Mouse (Mus musculus) forebrain, embryonic 15.5 days (tissue): ENCODE measurements at regions not wholly inside any gene's neighbourhood (a gene's known extent, or its start where the extent isn't known, plus 50 kb on each side); places are given as distances from the start of the nearest gene placed in this dataset.

ENCODE experiments used
- ATAC-seq: fragments of 200-750 bp; cut with Nextera tagmentation; replicated peaks from 2 replicates; pipeline ENCODE4 v1.8.0; 2017; ENCODE audit warnings: mild to moderate bottlenecking, moderate TSS enrichment, moderate library complexity
- H3K27ac ChIP-seq: fragments of 300-500 bp; sonication (generic); replicated peaks from 2 replicates; pipeline ENCODE4 v1.5.1; 2015; ENCODE audit warnings: mild to moderate bottlenecking, inconsistent platforms
- H3K27me3 ChIP-seq: fragments of 300-500 bp; sonication (generic); 2 replicates; pipeline ENCODE4 v1.6.1; 2015; ENCODE audit warnings: inconsistent platforms
- H3K36me3 ChIP-seq: fragments of 300-500 bp; sonication (generic); 2 replicates; pipeline ENCODE4 v1.6.1; 2015; ENCODE audit warnings: mild to moderate bottlenecking, inconsistent platforms
- H3K4me1 ChIP-seq: fragments of 300-500 bp; sonication (generic); 2 replicates; pipeline ENCODE4 v1.6.1; 2015; ENCODE audit warnings: inconsistent platforms
- H3K4me2 ChIP-seq: fragments of 300-500 bp; sonication (generic); replicated peaks from 2 replicates; pipeline ENCODE4 v1.6.1; 2015; ENCODE audit warnings: mild to moderate bottlenecking, inconsistent platforms
- H3K4me3 ChIP-seq: fragments of 300-500 bp; sonication (generic); 2 replicates; pipeline ENCODE4 v1.5.1; 2015; ENCODE audit warnings: mild to moderate bottlenecking, inconsistent platforms
- H3K9ac ChIP-seq: fragments of 300-500 bp; sonication (generic); replicated peaks from 2 replicates; pipeline ENCODE4 v1.6.1; 2015; ENCODE audit warnings: mild to moderate bottlenecking, inconsistent platforms
- H3K9me3 ChIP-seq: fragments of 300-500 bp; sonication (generic); 2 replicates; pipeline ENCODE4 v1.6.1; 2016; ENCODE audit warnings: inconsistent platforms
- WGBS: fragments of 180-500 bp; shearing (Covaris S2); methylation state at CpG from one replicate; pipeline ENCODE4 v1.1.7; 2015; ENCODE audit warnings: mixed read lengths; 5-methylcytosine and 5-hydroxymethylcytosine counted together

DNA sequence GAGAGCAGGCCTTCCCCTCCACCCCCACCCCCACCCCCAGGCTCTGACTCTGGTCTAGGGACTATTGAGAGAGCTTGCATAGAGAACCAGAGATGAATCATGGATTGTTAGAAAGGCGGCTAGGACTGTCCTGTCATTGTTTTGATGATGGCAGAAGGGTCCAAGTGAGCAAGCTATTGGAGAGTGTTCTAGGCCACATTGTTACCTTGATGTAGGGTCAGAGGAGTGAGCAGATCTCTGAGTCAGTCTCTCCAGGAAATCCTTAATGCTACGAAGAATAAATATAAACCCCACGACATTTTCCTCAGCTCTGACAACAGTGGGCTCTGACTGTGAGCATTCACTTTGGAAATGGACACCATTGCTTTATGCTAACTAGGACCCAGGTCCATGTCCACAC lies 144.9 kb downstream of the Hibadh start:
- no peak overlapping the region for H3K4me2 ChIP-seq
- no peak for ATAC-seq
- H3K9ac ChIP-seq = no peak overlapping the region

GRCm38 (mm10) chr6:52495855-52496254 lies 144.3 kb downstream of the Hibadh start:
- no peaks in the 10 kb centered on the region for H3K9me3 ChIP-seq
- no peak overlapping the region for H3K27ac ChIP-seq
- no peak for ATAC-seq
- no peaks in the 10 kb centered on the region for H3K36me3 ChIP-seq
- 80% methylated on average over 5 of the region's 5 CpGs for WGBS
- H3K4me3 ChIP-seq = no peak overlapping the region
- no peaks in the 10 kb centered on the region for H3K27me3 ChIP-seq
- H3K9ac ChIP-seq = no peak overlapping the region
- no peak overlapping the region for H3K4me2 ChIP-seq
- H3K4me1 ChIP-seq = no peaks in the 10 kb centered on the region

More for the DNA sequence above, 144.9 kb downstream of the Hibadh start:
- Histone ChIP-seq H3K27me3 (no peaks in the 10 kb centered on the region), H3K4me3 (no peak overlapping the region), H3K36me3 (no peaks in the 10 kb centered on the region), H3K4me1 (no peaks in the 10 kb centered on the region), H3K27ac (no peak overlapping the region), H3K9me3 (no peaks in the 10 kb centered on the region)
- WGBS = 83% methylated on average over 3 of the region's 3 CpGs
